Mouse (Mus musculus) liver, embryonic 15.5 days (tissue): ENCODE measurements around the gene Gm42715. TPM values are rescaled to one million over a fixed set of nuclear protein-coding genes. Genes with fewer than 3 reads are reported as not detected.
A peak's percentile ranks its signal among the peaks of the same experiment; 100 is the strongest.
"Not testable (repeated sequence)": the region's sequence is repeated elsewhere in the genome, so short reads cannot be mapped to it uniquely, and the experiment has no call there.

ENCODE experiments used
- ATAC-seq: fragments of 200-750 bp; cut with Nextera tagmentation; 2 replicates; pipeline ENCODE4 v1.8.0; 2017; ENCODE audit warnings: moderate number of reproducible peaks, mild to moderate bottlenecking, moderate library complexity; ENCODE audit not compliant: insufficient read depth
- H3K27ac ChIP-seq: fragments of 300-500 bp; sonication (generic); replicated peaks from 2 replicates; pipeline ENCODE4 v1.5.1; 2015; ENCODE audit warnings: mild to moderate bottlenecking, inconsistent platforms
- H3K27me3 ChIP-seq: fragments of 300-500 bp; sonication (generic); 2 replicates; pipeline ENCODE4 v1.6.1; 2015; ENCODE audit warnings: mild to moderate bottlenecking, inconsistent platforms
- H3K36me3 ChIP-seq: fragments of 300-500 bp; sonication (generic); replicated peaks from 2 replicates; pipeline ENCODE4 v1.6.1; 2015; ENCODE audit warnings: moderate library complexity, mild to moderate bottlenecking, inconsistent platforms
- H3K4me1 ChIP-seq: fragments of 300-500 bp; sonication (generic); replicated peaks from 2 replicates; pipeline ENCODE4 v1.6.1; 2015; ENCODE audit warnings: inconsistent platforms
- H3K4me2 ChIP-seq: fragments of 300-500 bp; sonication (generic); 2 replicates; pipeline ENCODE4 v1.6.1; 2015; ENCODE audit warnings: moderate library complexity, mild to moderate bottlenecking, inconsistent platforms
- H3K4me3 ChIP-seq: fragments of 300-500 bp; sonication (generic); replicated peaks from 2 replicates; pipeline ENCODE4 v1.5.1; 2015; ENCODE audit warnings: mild to moderate bottlenecking, inconsistent platforms
- H3K9ac ChIP-seq: fragments of 300-500 bp; sonication (generic); 2 replicates; pipeline ENCODE4 v1.6.1; 2015; ENCODE audit warnings: moderate library complexity, mild to moderate bottlenecking, inconsistent platforms
- H3K9me3 ChIP-seq: fragments of 300-500 bp; sonication (generic); replicated peaks from 2 replicates; pipeline ENCODE4 v1.6.1; 2016; ENCODE audit warnings: inconsistent platforms
- WGBS: fragments of 180-500 bp; shearing (Covaris S2); methylation state at CpG from one replicate; pipeline ENCODE4 v1.1.7; 2015; ENCODE audit warnings: mixed read lengths; ENCODE audit not compliant: insufficient replicate concordance; 5-methylcytosine and 5-hydroxymethylcytosine counted together
- polyA plus RNA-seq: library from polyadenylated mRNA; unstranded; fragments of >200 nt; fragmentation: Nextera tagmentation; extraction: Ambion mirVana; gene quantifications from 2 replicates; pipeline ENCODE4 v1.2.1, GENCODE M21; 2015

The Gm42715 gene
- polyA plus RNA-seq, 1 experiment from 2014 or later = 5.2 TPM

GRCm38 (mm10) chr7:127477687-127478634, 41.4 kb upstream of the Gm42715 start:
- peaks cover 65% of the 10 kb centered on the region for H3K36me3 ChIP-seq
- peak overlapping the region; percentile 99 for H3K4me3 ChIP-seq
- peaks cover 62% of the 10 kb centered on the region for H3K4me1 ChIP-seq
- ATAC-seq = peak; percentile 92
- peak overlapping the region; percentile 93 for H3K4me2 ChIP-seq
- WGBS = under 1% methylated on average over 50 of the region's 50 CpGs
- no peaks in the 10 kb centered on the region for H3K9me3 ChIP-seq
- H3K27me3 ChIP-seq = no peaks in the 10 kb centered on the region
- peak overlapping the region; percentile 99 for H3K9ac ChIP-seq
- H3K27ac ChIP-seq = peak overlapping the region; percentile 99

GRCm38 (mm10) chr7:127478635-127479317, 40.6 kb upstream of the Gm42715 start, which contains the start of gene Fbrs:
Fbrs (plus strand) TSS chr7:127479199.
- H3K4me3 ChIP-seq = peak within 1 kb of the TSS; percentile 99
- H3K9ac ChIP-seq = peak within 1 kb of the TSS; percentile 99
- ATAC-seq = peak; percentile 41
- H3K4me2 ChIP-seq = peak within 1 kb of the TSS; percentile 93
- H3K27me3 ChIP-seq = no peaks in the 10 kb centered on the region
- no peaks in the 10 kb centered on the region for H3K9me3 ChIP-seq
- WGBS = 0% methylated on average over 62 of the region's 62 CpGs
- peaks cover 65% of the 10 kb centered on the region for H3K36me3 ChIP-seq
- peak within 1 kb of the TSS; percentile 99 for H3K27ac ChIP-seq
- H3K4me1 ChIP-seq = peaks cover 58% of the 10 kb centered on the region

GRCm38 (mm10) chr7:127479318-127480225, 39.8 kb upstream of the Gm42715 start:
- H3K36me3 ChIP-seq = peaks cover 65% of the 10 kb centered on the region
- WGBS = 3% methylated on average over 48 of the region's 48 CpGs

GRCm38 (mm10) chr7:127480321-127480720, 39.1 kb upstream of the Gm42715 start:
- Histone ChIP-seq H3K36me3 (peaks cover 65% of the 10 kb centered on the region), H3K9ac (peak overlapping the region; percentile 99), H3K4me2 (peak overlapping the region; percentile 93), H3K27ac (peak overlapping the region; percentile 99), H3K4me1 (peaks cover 57% of the 10 kb centered on the region), H3K27me3 (no peaks in the 10 kb centered on the region), H3K9me3 (no peaks in the 10 kb centered on the region), H3K4me3 (peak overlapping the region; percentile 99)
- WGBS = 18% methylated on average over 2 of the region's 2 CpGs
- ATAC-seq = no peak

More at GRCm38 (mm10) chr7:127479318-127480225, 39.8 kb upstream of the Gm42715 start:
- H3K4me3 ChIP-seq = peak overlapping the region; percentile 99
- peaks cover 57% of the 10 kb centered on the region for H3K4me1 ChIP-seq
- peak overlapping the region; percentile 93 for H3K4me2 ChIP-seq
- no peaks in the 10 kb centered on the region for H3K27me3 ChIP-seq
- peak overlapping the region; percentile 99 for H3K9ac ChIP-seq
- peak overlapping the region; percentile 99 for H3K27ac ChIP-seq
- ATAC-seq = no peak
- H3K9me3 ChIP-seq = no peaks in the 10 kb centered on the region

GRCm38 (mm10) chr7:127485416-127485815, 34.0 kb upstream of the Gm42715 start:
- WGBS = 85% methylated on average over 5 of the region's 5 CpGs

GRCm38 (mm10) chr7:127488364-127488763, 31.0 kb upstream of the Gm42715 start:
- H3K4me2 ChIP-seq, H3K27me3 ChIP-seq, H3K4me1 ChIP-seq, H3K9me3 ChIP-seq, ATAC-seq, H3K4me3 ChIP-seq, H3K9ac ChIP-seq, H3K27ac ChIP-seq: not testable (repeated sequence)
- H3K36me3 ChIP-seq = peaks cover 91% of the 10 kb centered on the region
- 83% methylated on average over 4 of the region's 5 CpGs for WGBS

More at GRCm38 (mm10) chr7:127485416-127485815, 34.0 kb upstream of the Gm42715 start:
- Histone ChIP-seq H3K36me3 (peaks cover 96% of the 10 kb centered on the region), H3K4me2 (no peak overlapping the region), H3K27ac (no peak overlapping the region), H3K27me3 (no peaks in the 10 kb centered on the region), H3K9me3 (no peaks in the 10 kb centered on the region), H3K4me1 (peaks cover 22% of the 10 kb centered on the region), H3K9ac (no peak overlapping the region), H3K4me3 (no peak overlapping the region)
- no peak for ATAC-seq

- Histone ChIP-seq H3K9me3 (no peaks in the 10 kb centered on the region), H3K27me3 (no peaks in the 10 kb centered on the region), H3K9ac (no peak overlapping the region), H3K4me2 (no peak overlapping the region), H3K4me3 (no peak overlapping the region), H3K4me1 (peaks cover 1% of the 10 kb centered on the region), H3K36me3 (peaks cover 75% of the 10 kb centered on the region), H3K27ac (no peak overlapping the region)
- ATAC-seq = no peak
- 86% methylated on average over 7 of the region's 7 CpGs for WGBS
Observed at GRCm38 (mm10) chr7:127489982-127490381, 29.4 kb upstream of the Gm42715 start.

- no peaks in the 10 kb centered on the region for H3K9me3 ChIP-seq
- WGBS = 78% methylated on average over 3 of the region's 3 CpGs
- no peak overlapping the region for H3K27ac ChIP-seq
- H3K4me3 ChIP-seq = no peak overlapping the region
- peaks cover 56% of the 10 kb centered on the region for H3K36me3 ChIP-seq
- peaks cover 2% of the 10 kb centered on the region for H3K4me1 ChIP-seq
- H3K9ac ChIP-seq = no peak overlapping the region
- no peaks in the 10 kb centered on the region for H3K27me3 ChIP-seq
- H3K4me2 ChIP-seq = no peak overlapping the region
- ATAC-seq = no peak
Observed at GRCm38 (mm10) chr7:127491846-127492245, 27.5 kb upstream of the Gm42715 start.

- H3K9ac ChIP-seq = no peak overlapping the region
- H3K27me3 ChIP-seq = no peaks in the 10 kb centered on the region
- no peak for ATAC-seq
Observed at GRCm38 (mm10) chr7:127494648-127495047, 24.7 kb upstream of the Gm42715 start.

GRCm38 (mm10) chr7:127497382-127497781, 22.0 kb upstream of the Gm42715 start:
- no peak overlapping the region; the same call in 1 of the 2 replicates for H3K27ac ChIP-seq
- no peak overlapping the region for H3K9ac ChIP-seq
- peaks cover 4% of the 10 kb centered on the region for H3K36me3 ChIP-seq
- no peak overlapping the region for H3K4me3 ChIP-seq
- peak; percentile 44 for ATAC-seq
- no peaks in the 10 kb centered on the region for H3K9me3 ChIP-seq
- WGBS = 61% methylated on average over 2 of the region's 2 CpGs
- no peak overlapping the region for H3K4me2 ChIP-seq
- H3K27me3 ChIP-seq = no peaks in the 10 kb centered on the region
- peaks cover 2% of the 10 kb centered on the region for H3K4me1 ChIP-seq

More at GRCm38 (mm10) chr7:127494648-127495047, 24.7 kb upstream of the Gm42715 start:
- Histone ChIP-seq H3K9me3 (no peaks in the 10 kb centered on the region), H3K4me1 (peaks cover 2% of the 10 kb centered on the region), H3K4me2 (no peak overlapping the region), H3K27ac (no peak overlapping the region), H3K36me3 (peaks cover 31% of the 10 kb centered on the region), H3K4me3 (no peak overlapping the region)
